Mouse (Mus musculus) liver, postnatal 0 days (tissue): ENCODE measurements around the gene Etnk1.

ENCODE experiments used
- CTCF ChIP-seq: sonication (generic); IDR thresholded peaks from 2 replicates; pipeline ENCODE4 v1.5.1; 2016; ENCODE audit warnings: antibody characterized with exemption, low read depth
- EP300 ChIP-seq: IDR thresholded peaks from 2 replicates; pipeline ENCODE4 v1.6.1; 2016; ENCODE audit warnings: antibody characterized with exemption, low read depth, mild to moderate bottlenecking

- TF ChIP-seq CTCF (no peak), EP300 (no peak)
Observed at GRCm38 (mm10) chr6:143169385-143169784, 2.4 kb downstream of the Etnk1 start.
